Mouse (Mus musculus) midbrain, embryonic 11.5 days (tissue): ENCODE results near the gene Marveld3. TPM values are rescaled to one million over a fixed set of nuclear protein-coding genes. Genes with fewer than 3 reads are reported as not detected.

Experiments used
- ATAC-seq: fragments of 200-750 bp; cut with Nextera tagmentation; 2 replicates; pipeline ENCODE4 v1.8.0; 2017; ENCODE audit warnings: moderate TSS enrichment, moderate library complexity; ENCODE audit not compliant: low FRiP score
- DNase-seq: peaks from one replicate; pipeline ENCODE4 v3.0.0; 2015; ENCODE audit warnings: low spot score; ENCODE audit errors: missing footprints
- H3K27ac ChIP-seq: fragments of 300-500 bp; sonication (generic); 2 replicates; pipeline ENCODE4 v1.5.1; 2014; ENCODE audit warnings: low read depth, low read length
- H3K27me3 ChIP-seq: fragments of 300-500 bp; sonication (generic); 2 replicates; pipeline ENCODE4 v1.6.1; 2014; ENCODE audit warnings: mild to moderate bottlenecking, low read length, moderate library complexity, mixed read lengths; ENCODE audit not compliant: control insufficient read depth, insufficient read depth
- H3K36me3 ChIP-seq: fragments of 300-500 bp; sonication (generic); 2 replicates; pipeline ENCODE4 v1.6.1; 2014; ENCODE audit warnings: mild to moderate bottlenecking, low read length, moderate library complexity, mixed read lengths; ENCODE audit not compliant: control insufficient read depth, insufficient read depth
- H3K4me1 ChIP-seq: fragments of 300-500 bp; sonication (generic); 2 replicates; pipeline ENCODE4 v1.6.1; 2014; ENCODE audit warnings: low read length; ENCODE audit not compliant: control insufficient read depth, insufficient read depth
- H3K4me2 ChIP-seq: fragments of 300-500 bp; sonication (generic); 2 replicates; pipeline ENCODE4 v1.6.1; 2014; ENCODE audit warnings: mild to moderate bottlenecking, moderate library complexity
- H3K4me3 ChIP-seq: fragments of 300-500 bp; sonication (generic); 2 replicates; pipeline ENCODE4 v1.5.1; 2014; ENCODE audit warnings: low read depth, low read length
- H3K9ac ChIP-seq: fragments of 300-500 bp; sonication (generic); 2 replicates; pipeline ENCODE4 v1.6.1; 2014; ENCODE audit warnings: low read length
- H3K9me3 ChIP-seq: fragments of 300-500 bp; sonication (generic); 2 replicates; pipeline ENCODE4 v1.6.1; 2016; ENCODE audit warnings: low read length; ENCODE audit not compliant: control insufficient read depth
- WGBS: fragments of 180-500 bp; shearing (Covaris S2); extraction: QIAGEN DNeasy Blood & Tissue Kit; methylation state at CpG from one replicate; pipeline ENCODE4 v1.1.7; 2014; 5-methylcytosine and 5-hydroxymethylcytosine counted together
- polyA plus RNA-seq: library from polyadenylated mRNA; unstranded; fragments of >200 nt; fragmentation: Nextera tagmentation; extraction: Ambion mirVana; gene quantifications from 2 replicates; pipeline ENCODE4 v1.2.1, GENCODE M21; 2014

The Marveld3 gene
- polyA plus RNA-seq, 1 experiment from 2014 or later = 0.37 TPM

DNA sequence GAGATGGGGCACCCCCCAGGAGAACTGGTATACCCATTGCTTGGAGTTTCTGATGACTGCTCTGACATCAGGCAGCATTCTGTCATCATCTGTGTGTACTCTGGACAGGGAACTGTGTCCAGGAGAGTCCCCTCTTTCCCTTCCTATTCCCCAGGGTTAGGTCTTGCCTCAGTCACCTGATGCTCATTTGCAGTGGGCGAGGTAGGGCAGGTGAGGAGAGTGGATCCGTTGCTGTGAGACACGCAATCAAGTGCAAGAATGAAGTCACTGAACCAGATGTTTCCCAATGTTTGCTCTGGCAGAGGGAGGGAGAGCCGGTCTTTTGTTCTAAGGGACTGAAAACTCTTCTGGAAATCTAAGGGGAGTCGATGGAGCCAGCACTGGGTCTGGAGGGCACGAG, 17.3 kb upstream of the Marveld3 start:
- Histone ChIP-seq H3K4me3 (no peak overlapping the region), H3K9ac (no peak overlapping the region), H3K27ac (no peak overlapping the region), H3K36me3 (no peaks in the 10 kb centered on the region), H3K4me2 (no peak overlapping the region), H3K27me3 (no peaks in the 10 kb centered on the region), H3K9me3 (no peaks in the 10 kb centered on the region; the same call in 1 of the 2 replicates), H3K4me1 (no peaks in the 10 kb centered on the region)
- ATAC-seq (no peak), DNase-seq (no peak)
- 73% methylated on average over 6 of the region's 6 CpGs for WGBS

GRCm38 (mm10) chr8:109972901-109973300, 10.9 kb upstream of the Marveld3 start:
- Histone ChIP-seq H3K4me3 (no peak overlapping the region), H3K9ac (no peak overlapping the region), H3K36me3 (no peaks in the 10 kb centered on the region), H3K27ac (no peak overlapping the region), H3K9me3 (no peaks in the 10 kb centered on the region; the same call in 1 of the 2 replicates), H3K4me2 (no peak overlapping the region), H3K4me1 (no peaks in the 10 kb centered on the region), H3K27me3 (peaks cover 4% of the 10 kb centered on the region; the same call in 1 of the 2 replicates)
- 84% methylated on average over 4 of the region's 4 CpGs for WGBS
- no peak for DNase-seq
- no peak for ATAC-seq

DNA sequence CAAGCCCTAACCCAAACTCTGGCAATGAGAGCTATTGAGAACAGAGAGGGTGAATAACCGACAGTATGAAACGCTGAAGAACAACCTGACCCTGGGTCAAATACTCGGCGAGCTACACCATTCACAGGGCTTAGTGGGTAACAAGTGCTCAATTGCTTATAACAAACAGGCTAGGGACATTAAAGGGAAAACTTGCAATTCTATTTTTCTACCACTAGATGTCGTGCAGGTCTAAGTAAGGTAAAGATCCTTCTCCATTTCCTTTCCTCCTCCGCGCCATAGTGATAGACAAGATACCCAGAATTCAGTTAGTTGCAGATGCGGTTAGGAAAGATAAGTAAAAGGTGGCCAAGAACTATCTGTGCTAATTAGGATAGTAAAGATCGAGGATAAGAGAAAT, 8.3 kb upstream of the Marveld3 start:
- H3K4me3 ChIP-seq = no peak overlapping the region
- no peak overlapping the region for H3K9ac ChIP-seq
- ATAC-seq = no peak
- H3K4me1 ChIP-seq = no peaks in the 10 kb centered on the region
- DNase-seq = peak; percentile 92
- no peak overlapping the region for H3K4me2 ChIP-seq
- no peak overlapping the region for H3K27ac ChIP-seq
- peaks cover 4% of the 10 kb centered on the region; the same call in 1 of the 2 replicates for H3K27me3 ChIP-seq
- WGBS = 9% methylated on average over 9 of the region's 9 CpGs
- H3K9me3 ChIP-seq = no peaks in the 10 kb centered on the region; the same call in 1 of the 2 replicates
- H3K36me3 ChIP-seq = no peaks in the 10 kb centered on the region

GRCm38 (mm10) chr8:109968837-109969236, 6.8 kb upstream of the Marveld3 start:
- Histone ChIP-seq H3K9ac (no peak overlapping the region), H3K4me3 (no peak overlapping the region), H3K27me3 (peaks cover 4% of the 10 kb centered on the region; the same call in 1 of the 2 replicates), H3K36me3 (no peaks in the 10 kb centered on the region), H3K4me2 (no peak overlapping the region), H3K9me3 (no peaks in the 10 kb centered on the region), H3K4me1 (no peaks in the 10 kb centered on the region), H3K27ac (no peak overlapping the region)
- 58% methylated on average over 10 of the region's 10 CpGs for WGBS
- ATAC-seq (no peak), DNase-seq (no peak)

- H3K4me3 ChIP-seq = no peak overlapping the region
- ATAC-seq (no peak), DNase-seq (no peak)
- no peak overlapping the region for H3K9ac ChIP-seq
- H3K27ac ChIP-seq = no peak overlapping the region
- WGBS = 82% methylated on average over 4 of the region's 4 CpGs
- H3K4me1 ChIP-seq = no peaks in the 10 kb centered on the region
- no peaks in the 10 kb centered on the region for H3K9me3 ChIP-seq
- no peak overlapping the region for H3K4me2 ChIP-seq
- H3K36me3 ChIP-seq = no peaks in the 10 kb centered on the region
- peaks cover 27% of the 10 kb centered on the region for H3K27me3 ChIP-seq
These were observed 2.1 kb upstream of the Marveld3 start for GRCm38 (mm10) chr8:109964106-109964505.

- no peak overlapping the region for H3K9ac ChIP-seq
- H3K4me3 ChIP-seq = no peak overlapping the region
- no peak overlapping the region for H3K4me2 ChIP-seq
- no peaks in the 10 kb centered on the region for H3K36me3 ChIP-seq
- no peaks in the 10 kb centered on the region for H3K9me3 ChIP-seq
- ATAC-seq = no peak
- no peaks in the 10 kb centered on the region for H3K4me1 ChIP-seq
- 80% methylated on average over 13 of the region's 13 CpGs for WGBS
- peaks cover 26% of the 10 kb centered on the region for H3K27me3 ChIP-seq
- no peak overlapping the region for H3K27ac ChIP-seq
- no peak for DNase-seq
These were observed 1.4 kb upstream of the Marveld3 start for GRCm38 (mm10) chr8:109963421-109963820.

DNA sequence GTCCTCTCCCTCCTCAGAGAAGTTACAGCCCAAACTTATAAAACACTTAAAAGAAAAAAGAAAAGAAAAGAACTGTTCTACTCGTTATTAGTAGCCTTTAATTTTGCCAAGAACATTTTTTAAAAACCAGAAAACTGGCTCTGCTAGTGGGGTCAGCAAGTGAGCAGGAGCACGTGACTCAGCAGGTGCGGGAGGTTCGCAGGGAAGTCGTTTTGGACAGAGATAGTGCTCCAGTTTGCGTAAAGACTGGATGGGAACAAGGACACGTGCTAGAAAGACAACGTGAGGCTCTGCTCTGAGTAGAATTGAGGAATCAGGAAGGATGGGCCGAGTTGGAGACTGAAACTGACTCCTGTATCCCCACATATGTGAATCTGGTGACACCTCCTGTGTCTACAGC, 893 bp upstream of the Marveld3 start:
- WGBS = 76% methylated on average over 9 of the region's 9 CpGs
- Histone ChIP-seq H3K9ac (no peak overlapping the region), H3K4me1 (no peaks in the 10 kb centered on the region), H3K4me2 (no peak overlapping the region), H3K36me3 (no peaks in the 10 kb centered on the region), H3K4me3 (no peak overlapping the region), H3K9me3 (no peaks in the 10 kb centered on the region), H3K27me3 (peaks cover 26% of the 10 kb centered on the region), H3K27ac (no peak overlapping the region)
- DNase-seq = no peak
- no peak for ATAC-seq

- peaks cover 15% of the 10 kb centered on the region for H3K4me1 ChIP-seq
- 80% methylated on average over 4 of the region's 4 CpGs for WGBS
These were observed 2.9 kb downstream of the Marveld3 start for GRCm38 (mm10) chr8:109959112-109959511.

DNA sequence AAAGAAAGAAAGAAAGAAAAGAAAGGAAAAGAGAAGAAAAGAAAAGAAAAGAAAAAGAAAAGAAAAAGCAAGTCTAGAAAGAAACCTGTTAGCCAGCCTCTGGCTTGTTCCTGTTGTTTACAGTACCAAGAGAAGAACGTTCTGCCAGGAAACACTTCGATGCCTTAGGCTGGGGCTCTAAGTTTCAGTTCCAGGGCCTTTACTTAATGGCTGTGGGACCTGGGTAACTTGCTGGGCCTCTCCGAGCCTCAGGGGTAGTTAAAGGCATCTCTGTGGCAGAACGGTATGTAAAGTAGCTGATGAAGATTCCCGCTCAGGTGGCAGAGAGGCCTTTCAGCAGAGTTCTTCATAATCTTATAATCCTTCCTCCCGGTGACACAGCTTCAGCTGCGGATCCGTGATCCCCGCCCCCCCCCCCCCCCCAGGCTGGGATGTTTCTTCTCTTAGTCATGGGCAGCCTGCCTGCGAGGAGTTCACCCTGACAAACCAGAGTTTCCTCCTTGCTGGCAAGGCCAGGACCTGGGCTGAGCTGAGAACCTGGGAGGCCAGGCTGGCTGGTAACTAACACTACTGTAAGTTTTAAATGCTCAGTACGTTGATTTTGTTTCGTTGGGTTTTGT, 3.9 kb downstream of the Marveld3 start:
- H3K4me1 ChIP-seq = peaks cover 15% of the 10 kb centered on the region
- 29% methylated on average over 12 of the region's 12 CpGs for WGBS
- H3K9ac ChIP-seq = no peak overlapping the region
- DNase-seq (no peak), ATAC-seq (no peak)
- H3K4me2 ChIP-seq = no peak overlapping the region
- H3K9me3 ChIP-seq = no peaks in the 10 kb centered on the region
- peaks cover 24% of the 10 kb centered on the region for H3K27me3 ChIP-seq
- no peak overlapping the region for H3K4me3 ChIP-seq
- H3K27ac ChIP-seq = no peak overlapping the region
- H3K36me3 ChIP-seq = no peaks in the 10 kb centered on the region

More at GRCm38 (mm10) chr8:109959112-109959511, 2.9 kb downstream of the Marveld3 start:
- Histone ChIP-seq H3K27ac (no peak overlapping the region), H3K9me3 (no peaks in the 10 kb centered on the region), H3K9ac (no peak overlapping the region), H3K36me3 (no peaks in the 10 kb centered on the region), H3K4me2 (no peak overlapping the region), H3K4me3 (no peak overlapping the region), H3K27me3 (peaks cover 26% of the 10 kb centered on the region)
- DNase-seq = no peak
- no peak for ATAC-seq
